ENCODE assay signal across 1 mouse cellular context in the genomic region with DNA sequence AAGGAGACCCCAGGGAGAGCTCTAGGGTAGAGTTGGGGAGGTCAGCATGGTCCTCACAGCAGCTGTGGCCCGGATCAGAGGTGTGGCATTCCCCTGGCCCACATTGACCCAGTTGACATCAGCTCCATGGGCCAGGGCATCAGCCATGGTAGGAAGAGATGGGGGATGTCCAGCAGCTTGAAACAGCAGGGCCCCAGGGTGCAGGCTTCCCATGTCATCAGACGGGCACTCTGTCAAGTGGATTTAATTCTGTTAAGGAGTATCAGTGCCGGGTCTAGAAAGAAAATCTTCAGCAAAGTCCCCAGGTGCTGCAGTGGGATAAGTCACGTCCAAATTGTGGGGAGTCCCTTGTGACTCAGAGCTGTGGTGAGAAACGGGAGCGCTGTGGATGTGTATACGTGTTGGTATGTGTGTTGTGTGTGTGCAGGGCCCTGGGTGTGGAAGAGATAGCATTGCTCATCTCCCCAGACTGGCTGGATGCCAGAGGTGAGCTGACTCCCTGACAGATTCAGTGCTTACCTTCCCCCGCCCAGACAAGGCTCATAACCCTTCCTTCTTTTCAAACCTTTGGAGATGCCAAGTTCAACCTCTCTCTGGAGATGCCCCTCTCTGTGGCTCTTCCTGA.
TF ChIP-seq lines count a peak whose summit lies in the region.

No protein-coding gene starts in this region.

TF ChIP-seq in MEL, 35 proteins besides CTCF, POLR2A, EP300 and RAD21:
- TF ChIP-seq NELFE (IDR thresholded peaks at IDR 0.05; ENCODE audit: low read depth, low read length) (0 out of 2 replicates have a peak, but pooled peaks have one; percentile 38), ETS1 (IDR thresholded peaks at IDR 0.05; ENCODE audit: low read depth, low read length) (peak; percentile 58; the same call in 1 of the 2 replicates), TAL1 (IDR thresholded peaks at IDR 0.05; ENCODE audit: low read length) (peak; percentile 69), JUND (IDR thresholded peaks at IDR 0.05; ENCODE audit: low read depth, low read length) (peak; percentile 44; the same call in 1 of the 2 replicates), MYB (IDR thresholded peaks at IDR 0.05; ENCODE audit: low read depth, low read length) (peak; percentile 50; the same call in 1 of the 2 replicates), BHLHE40 (IDR thresholded peaks at IDR 0.05; ENCODE audit: borderline replicate concordance, low read depth, low read length) (peak; percentile 32; the same call in 1 of the 2 replicates), ZMIZ1 (IDR thresholded peaks at IDR 0.05; ENCODE audit: low read depth, low read length) (no peak), GATA1 (IDR thresholded peaks at IDR 0.05; ENCODE audit: low read depth, low read length) (peak; percentile 76), CHD2 (IDR thresholded peaks at IDR 0.05; ENCODE audit: low read length) (no peak), ZC3H11A (IDR thresholded peaks at IDR 0.05; ENCODE audit: low read depth, low read length) (no peak), TCF12 (IDR thresholded peaks at IDR 0.05; ENCODE audit: low read depth, low read length) (peak; percentile 80), UBTF (IDR thresholded peaks at IDR 0.05; ENCODE audit: borderline replicate concordance, insufficient read depth, low read depth, low read length) (no peak), MXI1 (IDR thresholded peaks at IDR 0.05; ENCODE audit: low read depth, low read length) (peak; percentile 54; the same call in 1 of the 2 replicates), USF1 (IDR thresholded peaks at IDR 0.05; ENCODE audit: low read depth, low read length) (no peak), USF2 (IDR thresholded peaks at IDR 0.05; ENCODE audit: borderline replicate concordance in 1 of 2, insufficient read depth in 1 of 2, low read depth in 1 of 2, low read length in 2 of 2) (no peak), HCFC1 (IDR thresholded peaks at IDR 0.05; ENCODE audit: low read depth, low read length) (peak; percentile 31; the same call in 1 of the 2 replicates), RCOR1 (IDR thresholded peaks at IDR 0.05; ENCODE audit: low read depth, low read length) (peak; percentile 81), MYC (IDR thresholded peaks at IDR 0.05; ENCODE audit: low read depth, low read length) (0 out of 2 replicates have a peak, but pooled peaks have one; percentile 46), MAZ (IDR thresholded peaks at IDR 0.05; ENCODE audit: low read depth, low read length) (peak; percentile 69; the same call in 1 of the 2 replicates), SIN3A (IDR thresholded peaks at IDR 0.05; ENCODE audit: low read length) (peak; percentile 46)
